Mouse (Mus musculus) lung, embryonic 16.5 days (tissue): ENCODE results near the gene Card9. TPM values are rescaled to one million over a fixed set of nuclear protein-coding genes. Genes with fewer than 3 reads are reported as not detected.

ENCODE experiments used
- ATAC-seq: fragments of 200-750 bp; cut with Nextera tagmentation; 2 replicates; pipeline ENCODE4 v1.8.0; 2017; ENCODE audit warnings: low read depth, mild to moderate bottlenecking, moderate library complexity
- H3K27ac ChIP-seq: fragments of 300-500 bp; sonication (generic); 2 replicates; pipeline ENCODE4 v1.5.1; 2014; ENCODE audit warnings: mild to moderate bottlenecking, control low read depth, low read length
- H3K27me3 ChIP-seq: fragments of 300-500 bp; sonication (generic); 2 replicates; pipeline ENCODE4 v1.6.1; 2014; ENCODE audit warnings: low read depth, low read length, mixed read lengths; ENCODE audit not compliant: control insufficient read depth, insufficient read depth
- H3K36me3 ChIP-seq: fragments of 300-500 bp; sonication (generic); 2 replicates; pipeline ENCODE4 v1.6.1; 2014; ENCODE audit warnings: low read length; ENCODE audit not compliant: control insufficient read depth, insufficient read depth
- H3K4me1 ChIP-seq: fragments of 300-500 bp; sonication (generic); replicated peaks from 2 replicates; pipeline ENCODE4 v1.6.1; 2014; ENCODE audit warnings: low read length, mixed read lengths; ENCODE audit not compliant: control insufficient read depth, insufficient read depth
- H3K4me2 ChIP-seq: fragments of 300-500 bp; sonication (generic); 2 replicates; pipeline ENCODE4 v1.6.1; 2014; ENCODE audit warnings: low read depth, low read length, control low read depth
- H3K4me3 ChIP-seq: fragments of 300-500 bp; sonication (generic); 2 replicates; pipeline ENCODE4 v1.5.1; 2014; ENCODE audit warnings: mild to moderate bottlenecking, low read length, control low read depth
- H3K9ac ChIP-seq: fragments of 300-500 bp; sonication (generic); 2 replicates; pipeline ENCODE4 v1.6.1; 2014; ENCODE audit warnings: low read length, control low read depth
- H3K9me3 ChIP-seq: fragments of 300-500 bp; sonication (generic); 2 replicates; pipeline ENCODE4 v1.6.1; 2016; ENCODE audit warnings: low read length; ENCODE audit not compliant: control insufficient read depth
- WGBS: fragments of 180-500 bp; shearing (Covaris S2); extraction: QIAGEN DNeasy Blood & Tissue Kit; methylation state at CpG from one replicate; pipeline ENCODE4 v1.1.7; 2014; 5-methylcytosine and 5-hydroxymethylcytosine counted together
- polyA plus RNA-seq: library from polyadenylated mRNA; unstranded; fragments of >200 nt; fragmentation: Nextera tagmentation; extraction: Ambion mirVana; gene quantifications from 2 replicates; pipeline ENCODE4 v1.2.1, GENCODE M21; 2015

The Card9 gene
- polyA plus RNA-seq, 1 experiment from 2014 or later, result 4.2 TPM

- H3K36me3 ChIP-seq, result peaks cover 23% of the 10 kb centered on the region
- H3K27ac ChIP-seq, result peak overlapping the region; percentile 74
- no peak overlapping the region for H3K4me3 ChIP-seq
- peak; percentile 57 for ATAC-seq
- H3K9me3 ChIP-seq, result no peaks in the 10 kb centered on the region
- H3K4me2 ChIP-seq, result no peak overlapping the region
- H3K9ac ChIP-seq, result peak overlapping the region; percentile 49
- no peaks in the 10 kb centered on the region for H3K27me3 ChIP-seq
- H3K4me1 ChIP-seq, result peaks cover 27% of the 10 kb centered on the region
- WGBS, result 37% methylated on average over 2 of the region's 2 CpGs
Observed at GRCm38 (mm10) chr2:26341510-26341981, 19.2 kb downstream of the Card9 start.

GRCm38 (mm10) chr2:26339204-26339551 lies 21.5 kb downstream of the Card9 start:
- WGBS, result 76% methylated on average over 5 of the region's 5 CpGs
- H3K4me3 ChIP-seq, result no peak overlapping the region
- H3K27ac ChIP-seq, result no peak overlapping the region
- H3K4me1 ChIP-seq, result peaks cover 27% of the 10 kb centered on the region
- peaks cover 10% of the 10 kb centered on the region; the same call in 1 of the 2 replicates for H3K36me3 ChIP-seq
- no peaks in the 10 kb centered on the region for H3K9me3 ChIP-seq
- H3K9ac ChIP-seq, result no peak overlapping the region
- no peaks in the 10 kb centered on the region for H3K27me3 ChIP-seq
- ATAC-seq, result no peak
- no peak overlapping the region for H3K4me2 ChIP-seq

GRCm38 (mm10) chr2:26338302-26339203 lies 22.2 kb downstream of the Card9 start:
- peaks cover 10% of the 10 kb centered on the region; the same call in 1 of the 2 replicates for H3K36me3 ChIP-seq
- no peak for ATAC-seq
- H3K4me2 ChIP-seq, result no peak overlapping the region
- no peak overlapping the region for H3K27ac ChIP-seq
- H3K27me3 ChIP-seq, result no peaks in the 10 kb centered on the region
- H3K9ac ChIP-seq, result no peak overlapping the region
- WGBS, result 84% methylated on average over 8 of the region's 13 CpGs
- no peaks in the 10 kb centered on the region for H3K9me3 ChIP-seq
- no peak overlapping the region for H3K4me3 ChIP-seq
- peaks cover 27% of the 10 kb centered on the region for H3K4me1 ChIP-seq

GRCm38 (mm10) chr2:26330702-26331101 lies 30.0 kb downstream of the Card9 start:
- no peak for ATAC-seq
- Histone ChIP-seq H3K9me3 (no peaks in the 10 kb centered on the region), H3K27ac (no peak overlapping the region), H3K27me3 (no peaks in the 10 kb centered on the region), H3K4me1 (no peaks in the 10 kb centered on the region), H3K4me3 (no peak overlapping the region), H3K36me3 (peaks cover 21% of the 10 kb centered on the region), H3K4me2 (no peak overlapping the region), H3K9ac (no peak overlapping the region)
- 65% methylated on average over 6 of the region's 6 CpGs for WGBS

- Histone ChIP-seq H3K36me3 (peaks cover 26% of the 10 kb centered on the region), H3K27me3 (no peaks in the 10 kb centered on the region), H3K9ac (no peak overlapping the region), H3K9me3 (no peaks in the 10 kb centered on the region), H3K4me2 (no peak overlapping the region), H3K27ac (no peak overlapping the region), H3K4me3 (no peak overlapping the region), H3K4me1 (no peaks in the 10 kb centered on the region)
- no peak for ATAC-seq
- WGBS, result 95% methylated on average over 4 of the region's 4 CpGs
Observed at GRCm38 (mm10) chr2:26330056-26330468, 30.7 kb downstream of the Card9 start.

- no peak for ATAC-seq
- Histone ChIP-seq H3K9ac (no peak overlapping the region), H3K27ac (no peak overlapping the region), H3K4me3 (no peak overlapping the region), H3K4me1 (no peaks in the 10 kb centered on the region), H3K9me3 (no peaks in the 10 kb centered on the region), H3K4me2 (no peak overlapping the region), H3K36me3 (peaks cover 32% of the 10 kb centered on the region), H3K27me3 (no peaks in the 10 kb centered on the region)
- WGBS, result 71% methylated on average over 8 of the region's 8 CpGs
Observed at GRCm38 (mm10) chr2:26329402-26329801, 31.3 kb downstream of the Card9 start.

- H3K27ac ChIP-seq, result no peak overlapping the region
- peaks cover 45% of the 10 kb centered on the region for H3K36me3 ChIP-seq
- H3K9ac ChIP-seq, result no peak overlapping the region
- H3K9me3 ChIP-seq, result no peaks in the 10 kb centered on the region
- no peak overlapping the region for H3K4me3 ChIP-seq
- H3K4me1 ChIP-seq, result no peaks in the 10 kb centered on the region
- no peak for ATAC-seq
- no peak overlapping the region for H3K4me2 ChIP-seq
- H3K27me3 ChIP-seq, result no peaks in the 10 kb centered on the region
- WGBS, result 84% methylated on average over 4 of the region's 4 CpGs
Observed at GRCm38 (mm10) chr2:26327852-26328251, 32.9 kb downstream of the Card9 start.

GRCm38 (mm10) chr2:26325386-26326181 lies 35.1 kb downstream of the Card9 start:
- H3K4me1 ChIP-seq, result no peaks in the 10 kb centered on the region

GRCm38 (mm10) chr2:26324917-26325316 lies 35.8 kb downstream of the Card9 start:
- H3K36me3 ChIP-seq, result peaks cover 42% of the 10 kb centered on the region
- H3K27ac ChIP-seq, result no peak overlapping the region

More at GRCm38 (mm10) chr2:26325386-26326181, 35.1 kb downstream of the Card9 start:
- peak; percentile 84 for ATAC-seq
- WGBS, result 65% methylated on average over 15 of the region's 15 CpGs
- H3K36me3 ChIP-seq, result peaks cover 42% of the 10 kb centered on the region
- no peak overlapping the region for H3K4me3 ChIP-seq
- no peak overlapping the region for H3K27ac ChIP-seq
- H3K4me2 ChIP-seq, result no peak overlapping the region
- H3K9ac ChIP-seq, result no peak overlapping the region
- H3K9me3 ChIP-seq, result no peaks in the 10 kb centered on the region
- H3K27me3 ChIP-seq, result no peaks in the 10 kb centered on the region

More at GRCm38 (mm10) chr2:26324917-26325316, 35.8 kb downstream of the Card9 start:
- WGBS, result 79% methylated on average over 2 of the region's 2 CpGs
- Histone ChIP-seq H3K4me2 (no peak overlapping the region), H3K9ac (no peak overlapping the region), H3K4me3 (no peak overlapping the region), H3K9me3 (no peaks in the 10 kb centered on the region), H3K27me3 (no peaks in the 10 kb centered on the region), H3K4me1 (peaks cover 3% of the 10 kb centered on the region; the same call in 1 of the 2 replicates)
- ATAC-seq, result no peak
